Mouse (Mus musculus) cerebellum, adult 2 months (tissue): ENCODE data around the gene Mfsd5.
A peak's percentile ranks its signal among the peaks of the same experiment; 100 is the strongest.

ENCODE experiments used
- CTCF ChIP-seq: fragments of 200-500 bp; IDR thresholded peaks from 2 replicates; pipeline ENCODE4 v1.5.1; 2011; ENCODE audit warnings: low read depth, mild to moderate bottlenecking, control low read depth, low read length, moderate library complexity, borderline replicate concordance; ENCODE audit not compliant: insufficient read depth
- POLR2A ChIP-seq: fragments of 200-500 bp; IDR thresholded peaks from 2 replicates; pipeline ENCODE4 v1.6.1; 2011; ENCODE audit warnings: low read length, control low read depth, borderline replicate concordance; ENCODE audit not compliant: insufficient read depth

GRCm38 (mm10) chr15:102279092-102279782 is at the start of gene Mfsd5:
- TF ChIP-seq CTCF (peak; percentile 20; the same call in 1 of the 2 replicates), POLR2A (peak; percentile 84)
